Mouse (Mus musculus): ENCODE results near the gene Cdpf1.
"Not testable (repeated sequence)": the region's sequence is repeated elsewhere in the genome, so short reads cannot be mapped to it uniquely, and the experiment has no call there.

The Cdpf1 gene

DNA sequence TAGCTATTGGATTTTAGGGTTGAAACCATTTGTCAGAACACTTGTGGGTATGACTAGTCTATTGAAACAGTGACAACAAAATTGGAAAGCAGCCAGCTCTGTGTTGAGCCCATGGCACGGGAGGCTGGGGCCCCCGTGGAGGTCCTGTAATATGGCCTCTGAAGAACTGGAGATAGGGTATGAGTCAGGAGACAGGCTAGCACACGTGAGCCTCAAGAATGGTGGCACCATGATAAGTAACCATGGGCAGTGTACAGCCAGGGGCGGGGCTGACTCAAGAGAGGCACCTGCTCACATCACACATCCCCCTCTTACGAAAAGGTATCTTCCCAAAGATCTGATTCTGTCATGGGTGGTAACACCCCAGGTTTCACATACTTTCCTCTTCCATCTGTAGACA is 24.8 kb downstream of the Cdpf1 start:
- ChIA-PET POLR2A (interaction anchor here in 1 of 4 experiments (1.6 kb wide), 1 partner anchor 25 kb away, joined by 4 read pairs; the partner anchor contains the start of gene Cdpf1), CTCF (no interaction called here)

DNA sequence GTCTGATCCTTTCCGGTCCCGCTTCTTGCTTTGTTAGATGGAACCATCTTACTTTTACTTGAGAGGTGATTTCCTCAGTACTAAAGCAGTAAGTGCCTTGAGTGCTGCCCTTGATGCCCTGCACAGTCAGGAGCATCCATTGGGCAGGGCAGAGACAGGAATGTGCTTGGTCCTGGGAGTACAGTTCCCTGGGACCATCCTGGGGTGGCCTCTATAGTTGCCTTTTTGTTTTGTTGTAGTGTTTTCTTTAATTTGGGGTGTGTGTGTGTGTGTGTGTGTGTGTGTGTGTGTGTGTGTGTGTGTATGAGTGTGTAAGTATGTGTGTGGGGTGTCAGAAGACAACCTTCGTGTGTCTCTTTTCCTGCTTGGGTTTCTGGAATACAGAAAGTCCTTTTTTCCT is 27.2 kb downstream of the Cdpf1 start:
- ChIA-PET CTCF (interaction anchor here in 1 of 4 experiments (1.1 kb wide), 1 partner anchor 57 kb away, joined by 3 read pairs; no protein-coding TSS in a partner anchor), POLR2A (no interaction called here)

DNA sequence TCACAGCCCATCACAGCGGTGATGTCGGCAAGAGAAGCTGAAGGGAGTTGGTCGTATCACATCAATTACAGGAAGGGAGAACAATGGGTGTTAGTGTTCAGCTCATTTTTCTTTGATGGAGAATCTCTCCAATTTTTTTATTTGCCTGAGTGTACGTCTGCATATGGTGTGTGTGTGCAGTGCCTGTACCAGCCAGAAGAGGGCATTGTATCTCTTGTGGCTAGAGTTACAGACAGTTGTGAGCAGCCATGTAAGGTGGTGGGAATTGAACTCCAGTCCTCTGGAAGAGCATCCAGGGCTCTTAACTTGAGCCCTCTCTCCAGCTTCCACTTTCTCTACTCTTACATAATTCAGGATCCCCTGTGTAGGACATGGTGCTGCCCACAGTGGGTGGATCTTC is 28.4 kb downstream of the Cdpf1 start:
- ChIA-PET CTCF (interaction anchor here in 3 of 4 experiments (0.6 to 1.3 kb wide), 5 partner anchors 66 to 1548 kb away, joined by 3 to 7 read pairs (median 3); no protein-coding TSS in a partner anchor), POLR2A (interaction anchor here in 1 of 4 experiments (0.6 to 0.7 kb wide), 2 partner anchors 30 to 313 kb away, joined by 3 read pairs; no protein-coding TSS in a partner anchor)

DNA sequence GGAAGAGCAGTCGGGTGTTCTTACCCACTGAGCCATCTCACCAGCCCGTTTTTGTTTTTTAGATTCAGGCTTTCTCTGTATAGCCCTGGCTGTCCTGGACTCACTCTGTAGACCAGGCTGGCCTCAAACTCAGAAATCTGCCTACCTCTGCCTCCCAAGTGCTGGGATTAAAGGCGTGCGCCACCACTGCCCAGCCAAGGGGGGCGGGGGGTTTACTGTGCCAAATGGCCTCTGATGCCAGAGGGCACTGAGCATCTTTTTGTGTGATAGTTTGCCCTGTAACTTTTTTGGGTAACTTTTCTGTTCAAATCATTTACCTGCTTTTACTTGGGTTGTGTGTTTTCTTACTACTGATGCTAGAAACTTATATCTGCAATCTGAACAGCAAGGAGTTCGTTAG is 32.6 kb downstream of the Cdpf1 start:
- POLR2A ChIA-PET = not testable (repeated sequence)
- CTCF ChIA-PET = interaction anchor here in 3 of 4 experiments (0.6 to 0.7 kb wide), 4 partner anchors 44 to 975 kb away, joined by 3 to 7 read pairs (median 5); partner anchors contain the start of gene Ppara (in 1 of the 3)

DNA sequence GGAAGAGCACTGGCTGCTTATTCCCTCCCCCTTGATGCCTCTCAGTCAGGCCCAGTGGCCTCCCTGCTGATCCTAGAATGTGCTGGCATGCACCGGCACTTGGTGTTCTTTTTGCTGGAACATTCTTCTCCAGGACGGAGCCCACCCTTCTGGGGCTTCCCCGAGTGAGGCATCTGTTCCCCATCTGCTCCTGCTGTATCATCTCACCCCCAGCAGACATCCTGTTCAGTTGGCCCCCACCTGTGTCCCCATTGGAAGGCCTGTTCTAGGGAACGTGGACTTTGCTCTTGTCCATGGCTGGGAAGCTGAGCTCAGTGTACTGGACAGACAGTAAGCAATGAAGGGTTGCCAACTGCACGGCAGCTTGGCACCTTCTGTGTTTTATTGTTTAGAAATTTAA is 34.7 kb downstream of the Cdpf1 start:
- CTCF ChIA-PET = interaction anchor here in 1 of 4 experiments (0.8 kb wide), 1 partner anchor 178 kb away, joined by 4 read pairs; no protein-coding TSS in a partner anchor

DNA sequence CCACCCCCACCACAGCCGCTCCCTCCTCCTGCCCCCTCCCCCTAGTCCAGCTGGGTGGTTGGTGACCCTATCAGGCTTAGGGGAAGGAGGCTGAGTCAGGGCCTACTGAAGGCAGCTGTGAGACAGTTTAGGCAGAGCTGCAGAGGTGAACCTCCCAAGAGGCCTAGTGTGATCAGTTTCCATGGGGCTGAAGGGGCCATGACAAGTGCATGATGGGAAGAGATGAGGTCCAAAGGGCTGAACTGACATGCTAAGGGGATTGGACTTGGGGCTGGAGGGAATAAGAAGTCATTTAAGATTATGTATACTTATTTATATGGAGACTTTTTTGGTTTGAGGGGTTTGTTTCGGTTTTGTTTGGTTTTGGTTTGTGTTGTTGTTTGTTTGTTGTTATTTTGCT is 35.3 kb downstream of the Cdpf1 start:
- CTCF ChIA-PET = no interaction called here
- POLR2A ChIA-PET = no interaction called here

More for the DNA sequence above, 34.7 kb downstream of the Cdpf1 start:
- POLR2A ChIA-PET = no interaction called here

DNA sequence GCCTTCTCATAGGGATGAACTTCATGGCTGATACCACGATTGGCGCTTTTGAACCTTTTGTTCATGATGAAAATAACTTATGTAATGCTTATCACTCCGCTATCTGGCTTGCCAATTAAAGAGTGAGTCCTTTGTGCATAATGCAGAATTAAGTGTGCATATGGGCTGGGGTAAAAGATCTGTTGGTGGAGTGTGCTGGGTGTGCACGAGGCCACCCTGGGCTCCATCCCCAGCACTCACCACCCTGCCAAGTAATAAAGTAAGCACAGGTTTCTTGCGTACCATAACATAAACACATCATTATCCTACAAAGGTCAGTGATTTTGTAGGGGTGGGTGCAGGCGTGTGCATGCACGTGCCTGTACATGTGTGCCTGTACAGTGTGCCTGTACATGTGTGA is 36.5 kb downstream of the Cdpf1 start:
- POLR2A ChIA-PET = no interaction called here
- CTCF ChIA-PET = interaction anchor here in 1 of 4 experiments (1.5 kb wide), 1 partner anchor 66 kb away, joined by 3 read pairs; no protein-coding TSS in a partner anchor

DNA sequence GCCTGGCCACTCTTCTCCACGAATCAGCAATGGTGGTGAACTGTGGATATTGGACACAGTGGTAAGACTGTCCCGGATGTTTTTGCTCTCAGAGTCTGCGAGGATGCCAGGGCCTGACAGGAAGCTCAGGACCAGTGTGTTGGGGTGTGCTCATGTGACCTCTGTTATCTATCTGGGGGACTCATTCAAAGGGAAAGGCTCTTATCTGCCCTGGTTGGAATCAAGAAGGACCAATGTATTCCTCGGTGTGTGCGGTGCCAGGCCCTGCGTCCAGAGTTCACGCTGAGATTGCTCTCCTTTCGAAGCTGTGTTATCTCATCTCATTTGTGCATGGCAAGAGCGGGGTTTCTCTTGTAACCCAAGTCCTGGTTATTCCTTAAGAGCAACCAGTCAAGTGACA is 37.1 kb downstream of the Cdpf1 start:
- ChIA-PET POLR2A (no interaction called here), CTCF (interaction anchor here in 1 of 4 experiments (1.5 kb wide), 1 partner anchor 66 kb away, joined by 3 read pairs; no protein-coding TSS in a partner anchor)

DNA sequence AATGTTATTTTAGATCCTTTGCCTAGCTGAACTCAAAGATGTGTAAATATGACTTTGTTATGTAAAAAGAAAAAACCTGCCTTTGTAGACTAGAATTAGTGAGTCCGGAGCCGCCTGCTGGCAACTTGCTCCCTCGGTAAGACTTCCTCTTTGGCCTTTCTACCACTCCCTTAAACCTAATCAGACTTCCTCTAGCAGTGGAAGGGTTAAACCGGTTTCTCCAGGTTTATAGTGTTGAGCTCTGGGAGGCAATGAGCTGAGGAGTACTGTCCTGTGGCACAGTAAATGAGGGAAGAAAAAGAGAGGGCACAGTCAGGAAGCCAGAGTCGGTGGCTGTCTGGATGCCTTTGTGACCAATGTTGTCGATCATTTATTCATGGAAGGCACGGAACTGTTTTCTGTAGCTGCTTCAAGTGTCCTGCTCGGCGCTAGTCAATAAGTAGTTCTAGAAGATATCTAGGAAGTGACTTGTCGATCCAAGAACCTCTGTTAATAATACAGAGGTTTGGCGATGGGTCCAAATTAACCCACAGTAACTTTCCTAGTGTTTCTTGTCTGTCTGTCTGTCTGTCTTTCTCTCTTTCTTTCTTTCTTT is 39.3 kb downstream of the Cdpf1 start:
- POLR2A ChIA-PET = interaction anchor here in 1 of 4 experiments (0.5 to 1.3 kb wide), 2 partner anchors 59 to 419 kb away, joined by 3 read pairs; partner anchors contain the start of gene Ttc38
- CTCF ChIA-PET = interaction anchor here in 1 of 4 experiments (1.2 kb wide), 1 partner anchor 173 kb away, joined by 3 read pairs; no protein-coding TSS in a partner anchor

DNA sequence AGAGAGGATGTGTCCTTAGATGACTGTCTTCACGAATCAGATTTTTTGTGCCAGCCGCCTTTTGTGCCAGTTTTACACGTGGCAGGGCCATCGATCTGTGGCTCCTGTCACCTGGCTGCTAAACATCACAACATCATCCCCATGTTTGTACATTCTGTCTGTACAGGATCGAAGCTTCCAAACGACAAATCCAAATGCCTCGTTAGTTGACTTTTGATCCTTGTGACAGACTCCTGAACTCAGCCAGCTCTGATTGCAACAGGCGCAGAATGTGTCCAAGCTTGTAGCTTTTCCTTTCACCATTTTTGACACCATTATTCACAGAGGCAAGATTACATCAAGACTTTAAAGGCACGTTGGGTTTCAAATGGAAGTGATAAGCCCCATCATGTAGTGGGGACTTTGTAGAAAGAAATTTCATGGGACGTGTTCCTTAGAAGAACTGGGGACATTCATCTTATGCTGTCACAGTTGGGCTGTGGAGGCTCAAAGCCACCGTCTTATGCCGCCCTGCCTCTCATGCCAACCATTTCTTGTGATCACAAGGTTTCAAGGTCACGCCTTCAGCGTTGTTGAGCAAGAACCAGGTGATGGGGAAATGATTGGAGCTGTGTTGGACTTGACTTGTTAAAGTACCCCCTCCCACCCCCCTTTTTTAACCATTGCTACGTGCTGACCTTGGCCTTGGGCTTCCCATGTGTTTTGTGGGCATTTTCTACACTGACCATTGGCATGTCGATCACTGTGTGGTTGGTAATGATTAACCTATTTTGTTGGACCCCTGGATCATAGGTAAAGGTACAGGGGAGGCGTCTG is 40.0 kb downstream of the Cdpf1 start:
- POLR2A ChIA-PET = interaction anchor here in 2 of 4 experiments (0.5 to 1.3 kb wide), 3 partner anchors 23 to 419 kb away, joined by 3 read pairs; partner anchors contain the start of gene Ttc38 (in 1 of the 2)
- CTCF ChIA-PET = no interaction called here

DNA sequence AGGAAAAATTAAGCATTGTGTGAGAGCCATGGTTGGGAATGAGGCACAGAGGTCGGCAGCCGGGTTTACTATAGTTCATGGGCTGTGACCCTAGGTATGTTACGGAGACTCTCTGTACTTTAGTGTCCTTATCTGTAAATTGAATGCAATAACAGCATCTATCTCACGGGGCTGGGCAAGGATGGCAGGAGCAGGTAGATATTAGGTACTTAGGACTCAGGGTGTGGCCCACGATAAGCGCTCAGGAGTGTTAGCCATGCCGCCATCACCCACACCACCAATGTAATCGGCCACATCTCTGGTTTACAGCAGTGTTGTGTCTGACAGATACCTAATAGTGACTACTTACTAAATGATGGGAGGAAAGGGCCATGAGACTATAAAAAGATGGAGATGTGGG is 42.5 kb downstream of the Cdpf1 start:
- POLR2A ChIA-PET = no interaction called here

DNA sequence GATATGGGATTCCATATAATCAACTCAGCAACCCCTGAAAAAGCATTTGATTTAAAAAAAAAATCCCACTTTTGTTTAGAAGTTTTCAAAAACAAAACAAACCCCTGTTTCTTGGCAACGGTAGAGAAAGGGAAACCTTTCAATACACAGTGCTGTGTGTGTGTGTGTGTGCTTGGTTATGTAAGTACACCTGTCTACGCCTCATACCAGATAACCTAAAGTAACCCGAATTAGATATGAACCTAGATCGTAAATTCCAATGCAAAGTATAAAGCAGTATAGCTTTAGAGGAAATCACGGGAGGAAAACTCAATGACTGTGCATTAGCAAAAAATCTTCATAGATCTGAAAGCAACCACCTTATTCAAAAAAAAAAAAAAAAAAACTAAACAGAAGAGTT is 44.8 kb downstream of the Cdpf1 start:
- ChIA-PET CTCF (interaction anchor here in 2 of 4 experiments (0.6 kb wide), 2 partner anchors 164 to 451 kb away, joined by 3 read pairs; no protein-coding TSS in a partner anchor), POLR2A (interaction anchor here in 1 of 4 experiments (0.6 to 0.7 kb wide), 3 partner anchors 405 to 517 kb away, joined by 3 read pairs; no protein-coding TSS in a partner anchor)

More for the DNA sequence above, 42.5 kb downstream of the Cdpf1 start:
- CTCF ChIA-PET = no interaction called here

DNA sequence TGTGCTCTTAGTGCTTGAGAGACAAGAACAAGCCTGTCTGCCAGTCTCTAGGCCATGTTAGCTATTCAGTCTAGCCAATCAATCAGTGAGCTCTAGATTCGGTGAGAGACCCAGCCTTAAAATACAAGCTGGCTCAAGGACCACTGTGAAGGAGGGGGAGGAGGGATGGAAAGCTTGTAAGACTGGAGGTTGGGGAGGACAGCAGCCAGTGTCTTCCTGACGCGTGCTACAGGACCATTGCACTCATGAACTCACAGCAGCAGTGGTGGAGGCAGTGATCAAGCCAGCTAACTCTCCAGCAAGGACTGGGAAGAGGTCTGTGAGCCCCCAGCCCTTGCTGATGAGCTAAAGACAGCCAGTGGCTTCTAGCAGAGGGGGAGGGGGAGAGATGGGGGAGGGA is 46.5 kb downstream of the Cdpf1 start:
- ChIA-PET POLR2A (interaction anchor here in 2 of 4 experiments (0.5 to 0.6 kb wide), 2 partner anchors 284 to 353 kb away, joined by 3 to 5 read pairs; no protein-coding TSS in a partner anchor), CTCF (no interaction called here)

DNA sequence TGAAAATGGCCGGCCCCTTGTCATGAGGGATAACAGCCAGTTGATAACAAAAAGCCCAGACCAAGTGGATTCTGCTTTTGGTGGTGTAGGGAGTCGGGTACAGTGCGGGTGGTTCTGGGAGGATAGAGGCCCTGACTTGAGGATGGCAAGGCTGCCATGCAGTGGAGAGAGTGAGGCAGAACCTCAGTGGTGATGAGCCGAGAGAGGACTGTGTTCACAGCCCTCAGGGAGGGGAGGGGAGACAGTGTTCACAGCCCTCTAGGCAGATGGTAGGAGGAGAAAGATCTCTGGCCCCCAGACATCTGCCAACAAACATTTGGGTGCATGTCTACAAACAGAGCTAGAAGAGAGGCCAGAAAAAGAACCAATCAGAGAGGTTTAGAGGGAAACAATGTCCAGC is 48.7 kb downstream of the Cdpf1 start:
- CTCF ChIA-PET = no interaction called here
- POLR2A ChIA-PET = interaction anchor here in 1 of 4 experiments (0.9 kb wide), 1 partner anchor 8 kb away, joined by 3 read pairs; no protein-coding TSS in a partner anchor

DNA sequence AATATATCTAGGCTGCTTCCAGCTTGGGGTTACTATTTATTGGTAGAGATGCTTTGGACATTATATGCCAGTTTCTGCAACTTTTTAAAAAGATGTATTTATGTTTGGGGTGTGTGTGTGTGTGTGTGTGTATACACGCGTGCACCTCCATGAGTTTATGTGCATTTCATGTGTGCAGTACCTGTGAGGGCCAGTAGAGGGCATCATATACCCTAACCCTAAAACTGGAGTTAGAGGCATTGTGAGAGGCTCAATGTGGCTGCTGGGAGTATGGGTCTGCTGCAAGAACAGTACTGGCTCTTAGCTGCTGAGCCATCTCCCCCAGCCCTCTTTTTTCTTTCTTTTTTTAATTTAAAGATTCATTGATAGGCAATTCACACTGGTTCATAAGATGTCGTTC is 53.7 kb downstream of the Cdpf1 start:
- ChIA-PET CTCF (interaction anchor here in 3 of 4 experiments (0.6 to 1.1 kb wide), 5 partner anchors 46 to 189 kb away, joined by 3 to 5 read pairs (median 3); no protein-coding TSS in a partner anchor), POLR2A (interaction anchor here in 1 of 4 experiments (0.7 kb wide), 1 partner anchor 233 kb away, joined by 3 read pairs; no protein-coding TSS in a partner anchor)
